In genomic region chr1:143644221-143644620, GRCm38 (mm10) we compare ENCODE assay signal across 8 mouse cellular contexts. TPM values are rescaled to one million over a fixed set of nuclear protein-coding genes. Genes with fewer than 3 reads are reported as not detected.
DNase-seq lines count a peak whose midpoint lies in the region; ATAC-seq lines count a peak whose summit lies in the region.

No protein-coding gene starts in this region.

- peak overlapping the region; percentile 29 for H3K4me3 ChIP-seq in forebrain, embryonic 15.5 days
- H3K4me3 ChIP-seq in midbrain, embryonic 13.5 days (replicated peaks): peak overlapping the region; percentile 27

- H3K4me2 ChIP-seq in forebrain, embryonic 15.5 days (replicated peaks): peak overlapping the region; percentile 27; the same call in 1 of the 2 replicates
- H3K4me2 ChIP-seq in midbrain, embryonic 13.5 days (replicated peaks): peak overlapping the region; percentile 37

- H3K27me3 ChIP-seq in forebrain, embryonic 15.5 days: no peaks in the 10 kb centered on the region
- no peaks in the 10 kb centered on the region for H3K27me3 ChIP-seq in midbrain, embryonic 13.5 days

- H3K4me1 ChIP-seq in forebrain, embryonic 15.5 days: peaks cover 11% of the 10 kb centered on the region; the same call in 1 of the 2 replicates
- peaks cover 15% of the 10 kb centered on the region for H3K4me1 ChIP-seq in midbrain, embryonic 13.5 days (replicated peaks)

- peak; percentile 52 for ATAC-seq in forebrain, embryonic 15.5 days (replicated peaks)
- ATAC-seq in midbrain, embryonic 13.5 days: 0 out of 2 replicates have a peak, but pooled peaks have one; percentile 38

- no peak overlapping the region for H3K9ac ChIP-seq in forebrain, embryonic 15.5 days (replicated peaks)
- no peak overlapping the region for H3K9ac ChIP-seq in midbrain, embryonic 13.5 days (replicated peaks)

- H3K9me3 ChIP-seq in forebrain, embryonic 15.5 days: no peaks in the 10 kb centered on the region
- H3K9me3 ChIP-seq in midbrain, embryonic 13.5 days: no peaks in the 10 kb centered on the region

- H3K36me3 ChIP-seq in forebrain, embryonic 15.5 days: 0 out of 2 replicates have a peak, but pooled peaks cover 5% of the 10 kb centered on the region
- H3K36me3 ChIP-seq in midbrain, embryonic 13.5 days: no peaks in the 10 kb centered on the region

- WGBS in forebrain, embryonic 15.5 days: 95% methylated on average over 2 of the region's 2 CpGs
- 96% methylated on average over 2 of the region's 2 CpGs for WGBS in midbrain, embryonic 13.5 days

- DNase-seq in lung, postnatal 10 days: peak; percentile 3
- no peak for DNase-seq in lung, postnatal 14 days
- peak; percentile 74 for DNase-seq in adipocyte (ENCODE audit: low spot score)
- no peak for DNase-seq in natural killer cell, adult 2 months (ENCODE audit: low spot score in 2 of 2)
- no peak for DNase-seq in layer of hippocampus, adult 11-12 months (ENCODE audit: low spot score)
- DNase-seq in gastrocnemius, postnatal 14 days: no peak

- intact Hi-C loops in gastrocnemius, postnatal 14 days (cut with DNase I; ENCODE audit: low total_unique reads): no loop called here

- H3K27ac ChIP-seq in forebrain, embryonic 15.5 days (replicated peaks): no peak overlapping the region
- no peak overlapping the region for H3K27ac ChIP-seq in midbrain, embryonic 13.5 days

RNA-seq across cellular contexts. Expression of gene B3galt2, which starts 3.8 kb away (rescaled TPM):
- 6.8 and 7.6 TPM in 2 replicates for polyA plus RNA-seq in forebrain, embryonic 15.5 days (2015; fragmentation: Nextera tagmentation; extraction: Ambion mirVana)
- polyA plus RNA-seq in midbrain, embryonic 13.5 days (2015; fragmentation: Nextera tagmentation; extraction: Ambion mirVana): 4.3 and 4.5 TPM in 2 replicates
- total RNA-seq in gastrocnemius, postnatal 14 days (2021): 1 to 10 TPM; 1.5 to 4.6 TPM

RNA-seq across cellular contexts. Expression of gene Cdc73, which starts 58.5 kb away (rescaled TPM):
- 25.8 and 31.0 TPM in 2 replicates for polyA plus RNA-seq in forebrain, embryonic 15.5 days (2015; fragmentation: Nextera tagmentation; extraction: Ambion mirVana)
- polyA plus RNA-seq in midbrain, embryonic 13.5 days (2015; fragmentation: Nextera tagmentation; extraction: Ambion mirVana): 21.0 and 26.8 TPM in 2 replicates
- 10 to 100 TPM; 46.0 to 49.2 TPM for total RNA-seq in gastrocnemius, postnatal 14 days (2021)

Comparison
In these comparisons a context has a peak if more than half of its experiments do, and no peak if none do; other contexts are left out.
1. DNase-seq: peak in lung, postnatal 10 days (single experiment) and adipocyte (single experiment); none in lung, postnatal 14 days (single experiment), natural killer cell, adult 2 months (0 of 2), layer of hippocampus, adult 11-12 months (single experiment) and gastrocnemius, postnatal 14 days (single experiment).